Mouse (Mus musculus) testis, adult 2 months (tissue): ENCODE data around the gene Gpr137b.
"Not testable (repeated sequence)": the region's sequence is repeated elsewhere in the genome, so short reads cannot be mapped to it uniquely, and the experiment has no call there.

Experiments used
- CTCF ChIP-seq: fragments of 200-500 bp; IDR thresholded peaks from 2 replicates; pipeline ENCODE4 v1.5.1; 2012; ENCODE audit warnings: low read depth, mild to moderate bottlenecking, inconsistent platforms, low read length, moderate library complexity; ENCODE audit not compliant: control insufficient read depth, insufficient read depth, insufficient replicate concordance
- POLR2A ChIP-seq: fragments of 200-500 bp; IDR thresholded peaks from 2 replicates; pipeline ENCODE4 v1.6.1; 2012; ENCODE audit warnings: low read depth, mild to moderate bottlenecking, inconsistent platforms, low read length, moderate library complexity; ENCODE audit not compliant: control insufficient read depth

DNA sequence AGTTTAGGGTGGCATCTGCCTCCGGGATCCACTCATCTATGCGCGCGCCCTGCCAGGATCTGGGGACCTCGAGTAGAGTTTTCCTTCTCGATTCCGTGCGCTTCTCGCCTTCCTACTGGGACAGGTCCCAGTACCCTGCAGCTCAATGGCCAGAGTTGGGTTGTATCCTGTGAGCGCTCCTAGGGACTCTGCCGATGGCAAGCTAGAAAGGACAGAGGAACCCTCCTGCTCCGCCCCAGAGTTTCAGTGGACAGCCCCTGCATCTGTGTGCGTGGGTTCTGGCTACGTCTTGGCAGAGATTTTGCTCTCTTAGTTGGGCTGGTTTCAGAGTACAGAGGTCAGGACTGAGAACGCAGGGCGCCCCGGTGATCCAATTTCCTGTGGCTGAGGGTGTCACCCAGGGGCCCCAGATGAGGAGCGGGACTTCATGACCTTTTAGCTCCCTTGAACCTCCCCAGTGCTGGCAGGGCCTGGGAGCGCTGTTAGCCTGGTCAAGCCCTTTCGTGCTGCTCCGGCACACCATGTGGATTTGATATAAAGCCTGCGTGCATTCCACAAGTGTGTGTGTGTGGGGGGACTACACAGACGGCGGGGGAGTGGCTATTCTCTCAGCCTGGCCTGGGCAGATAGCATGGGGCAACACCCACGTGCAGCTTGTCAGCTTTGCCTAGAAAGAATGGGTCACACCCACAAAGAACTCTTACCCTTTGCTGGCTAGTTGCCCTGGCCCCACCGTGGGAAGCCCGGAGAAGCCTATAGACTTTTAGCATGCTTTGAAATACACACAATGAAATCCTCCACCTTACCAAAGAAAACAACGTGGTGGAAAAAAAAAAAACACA is 44.5 kb upstream of the Gpr137b start:
- TF ChIP-seq POLR2A, CTCF: not testable (repeated sequence)
